Mouse (Mus musculus) liver, embryonic 14.5 days (tissue): ENCODE measurements around the gene Ccl1.

ENCODE experiments used
- CTCF ChIP-seq: IDR thresholded peaks from 2 replicates; pipeline ENCODE4 v1.5.1; 2016; ENCODE audit warnings: antibody characterized with exemption, low read depth, control low read depth
- EP300 ChIP-seq: IDR thresholded peaks from 2 replicates; pipeline ENCODE4 v1.6.1; 2016; ENCODE audit warnings: antibody characterized with exemption, low read depth

DNA sequence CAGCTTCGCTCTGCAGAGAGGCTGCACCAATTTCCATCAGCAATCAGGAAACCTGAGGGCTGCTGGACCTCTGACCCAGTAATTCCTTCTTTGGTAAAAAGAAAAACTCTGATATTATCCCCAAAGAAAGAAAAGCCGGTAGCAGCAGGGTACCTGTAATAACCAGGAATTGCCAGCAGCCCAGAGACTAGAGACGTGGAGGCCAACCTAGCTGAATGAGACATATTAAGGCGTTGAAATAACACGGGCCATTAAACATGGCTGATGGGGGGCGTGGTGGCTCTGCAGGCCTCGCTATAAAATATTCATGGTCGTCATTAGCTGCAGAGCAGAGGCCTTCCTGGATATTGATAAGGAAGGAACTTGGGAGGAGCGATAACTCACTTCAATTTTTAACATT, 78.5 kb downstream of the Ccl1 start:
- TF ChIP-seq CTCF (no peak), EP300 (no peak)
